Mouse (Mus musculus) lung, adult 2 months (tissue): ENCODE measurements around the gene Sh2d4b.

Experiments used
- CTCF ChIP-seq: fragments of 200-500 bp; IDR thresholded peaks from 2 replicates; pipeline ENCODE4 v1.5.1; 2011; ENCODE audit warnings: mild to moderate bottlenecking, low read length, control low read depth; ENCODE audit not compliant: insufficient read depth
- POLR2A ChIP-seq: fragments of 200-500 bp; IDR thresholded peaks from 2 replicates; pipeline ENCODE4 v1.6.1; 2011; ENCODE audit warnings: low read depth, mild to moderate bottlenecking, control low read depth, low read length, borderline replicate concordance; ENCODE audit errors: extremely low read depth

DNA sequence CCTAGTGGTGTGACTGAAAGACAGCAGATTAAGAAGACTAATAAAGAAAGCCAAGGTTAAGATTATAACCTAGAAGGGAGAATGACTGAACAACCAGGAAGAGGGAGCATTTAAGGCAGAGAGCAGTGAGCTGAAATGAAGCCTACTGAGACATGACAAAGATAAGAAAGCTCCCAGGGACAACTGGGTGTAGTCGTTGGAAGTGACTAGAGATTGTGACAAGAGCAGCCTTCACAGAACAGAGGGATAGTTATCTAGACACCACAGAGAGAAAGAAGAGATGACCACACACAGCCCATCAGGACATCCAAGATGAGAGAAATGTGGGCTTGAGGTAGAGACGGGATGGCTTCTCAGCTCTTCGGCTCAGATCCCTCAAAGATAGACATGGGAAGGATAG is 29.4 kb downstream of the Sh2d4b start:
- TF ChIP-seq CTCF (no peak), POLR2A (no peak)
